In genomic region chr5:4036686-4037085, GRCm38 (mm10) we compare ENCODE assay signal across 27 mouse cellular contexts.
DNase-seq lines count a peak whose midpoint lies in the region; ATAC-seq lines count a peak whose summit lies in the region.
"Had no signal": no experiment of that assay in that cellular context is flagged by ENCODE, and none has a peak within 500 bp of the region (broad histone marks: within the 10 kb centered on the region; RNA-seq: fewer than 3 reads in every experiment).

No protein-coding gene starts in this region.

- peaks cover 5% of the 10 kb centered on the region for H3K36me3 ChIP-seq in splenic B cell, adult 2 months (ENCODE audit: control insufficient read depth, insufficient read depth, low read length, poor library complexity, severe bottlenecking)

- no peaks in the 10 kb centered on the region for H3K27me3 ChIP-seq in splenic B cell, adult 2 months (ENCODE audit: control insufficient read depth, insufficient read depth, low read length, poor library complexity, severe bottlenecking)
- H3K27me3 ChIP-seq: embryonic facial prominence, embryonic 12.5 days; heart, embryonic 13.5 days; hindbrain, embryonic 15.5 days; limb, embryonic 12.5 days; neural tube, embryonic 12.5 days had no signal

- peak; percentile 12 for DNase-seq in CD4-positive, CD25-positive, alpha-beta regulatory T cell, adult 2 months (ENCODE audit: low read depth, low spot score)
- peak; percentile 85 for DNase-seq in R1 (ENCODE audit: low read depth, low spot score)
- DNase-seq in c-Kit-positive CD71-positive TER-119-negative erythroid progenitor cells, embryonic 14.5 days (ENCODE audit: low read depth) = peak; percentile 8
- peak; percentile 11 for DNase-seq in splenic B cell, adult 2 months (ENCODE audit: low read depth, low spot score)
- DNase-seq in embryo, embryonic 11 days = no peak
- DNase-seq in cerebellum, adult 11-12 months = no peak
- no peak for DNase-seq in T-cell, adult 2 months (ENCODE audit: low spot score)
- DNase-seq: adrenal gland, postnatal 14 days; cerebellum, adult 9-10 months; cerebellum, postnatal 36 days; gastrocnemius, postnatal 36 days; heart, adult 2 months; heart, postnatal 10 days; kidney, adult 18-20 months; kidney, postnatal 36 days; lung, adult 18-20 months; right cerebral cortex, postnatal 4 days had no signal

- no peak for ATAC-seq in CD4-positive, CD25-positive, alpha-beta regulatory T cell, adult 4 months
- ATAC-seq: forebrain, embryonic 14.5 days; inflammation-experienced regulatory T-cells, adult 6 months; lung, postnatal 0 days; midbrain, embryonic 16.5 days had no signal

Comparison
In these comparisons a context has a peak if more than half of its experiments do, and no peak if none do; other contexts are left out.
1. DNase-seq: peak in CD4-positive, CD25-positive, alpha-beta regulatory T cell, adult 2 months (single experiment), R1 (single experiment), c-Kit-positive CD71-positive TER-119-negative erythroid progenitor cells, embryonic 14.5 days (single experiment) and splenic B cell, adult 2 months (single experiment); none in embryo, embryonic 11 days (single experiment), cerebellum, adult 11-12 months (single experiment) and T-cell, adult 2 months (single experiment).